Mouse (Mus musculus) kidney, postnatal 10 days (tissue): ENCODE data around the gene Pdgfa.
A peak's percentile ranks its signal among the peaks of the same experiment; 100 is the strongest.

Experiments used
- DNase-seq: peaks from one replicate; pipeline ENCODE4 v3.0.0; 2021; ENCODE audit warnings: mixed read lengths

The Pdgfa gene

DNA sequence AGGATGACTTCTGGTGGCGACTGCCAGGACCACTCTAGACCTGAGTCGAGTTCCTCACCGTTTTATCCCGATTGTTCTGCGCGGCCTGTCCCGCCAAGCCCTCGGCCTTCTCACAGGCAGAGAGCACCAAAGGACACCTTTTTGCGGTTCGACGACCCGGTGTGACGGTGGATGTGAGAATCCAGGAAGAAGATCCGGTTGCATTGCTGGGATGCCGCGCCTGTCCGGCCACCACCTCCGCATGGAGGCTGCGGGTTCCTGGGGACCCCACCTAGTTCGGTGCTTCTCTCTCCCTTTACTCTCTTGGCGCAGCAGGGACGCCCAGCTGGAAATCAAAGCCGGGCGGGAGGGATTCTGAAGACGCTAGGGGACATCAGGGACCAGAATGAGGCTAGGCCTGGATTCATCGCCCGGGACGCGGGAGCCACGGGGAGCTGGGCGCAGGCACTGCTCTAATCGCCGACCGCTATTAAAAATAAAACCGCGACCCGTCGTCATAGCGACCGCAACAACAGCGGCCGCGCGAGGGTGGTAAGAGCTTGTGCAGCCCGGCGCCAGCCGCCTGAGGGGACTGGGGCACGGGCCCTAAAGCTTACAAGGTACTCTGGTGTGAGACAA is at the start of gene Pdgfa:
Gene Pdgfa, minus strand, starts transcription at position 200 of the 618 bp plus-strand sequence.
- DNase-seq: peak; percentile 85

DNA sequence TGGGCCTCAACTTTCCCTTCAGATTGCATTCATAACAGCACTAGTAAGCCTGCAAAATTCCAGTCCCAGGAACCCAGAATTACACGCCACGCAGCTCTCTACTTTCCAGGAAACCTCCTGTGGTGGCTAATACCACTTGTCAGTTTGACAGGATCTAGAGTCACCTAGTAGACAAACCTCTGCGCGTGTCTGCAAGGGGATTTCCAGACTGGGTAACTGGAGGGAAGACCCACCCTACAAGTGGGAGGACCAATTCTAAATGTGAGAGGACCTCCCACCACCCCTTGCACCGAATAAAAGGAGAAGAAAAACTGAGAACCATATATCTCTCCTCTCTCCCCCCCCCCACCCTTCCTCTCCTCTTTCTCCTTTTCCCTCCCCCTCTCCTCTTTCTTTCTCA is 49.5 kb upstream of the Pdgfa start:
- no peak for DNase-seq

DNA sequence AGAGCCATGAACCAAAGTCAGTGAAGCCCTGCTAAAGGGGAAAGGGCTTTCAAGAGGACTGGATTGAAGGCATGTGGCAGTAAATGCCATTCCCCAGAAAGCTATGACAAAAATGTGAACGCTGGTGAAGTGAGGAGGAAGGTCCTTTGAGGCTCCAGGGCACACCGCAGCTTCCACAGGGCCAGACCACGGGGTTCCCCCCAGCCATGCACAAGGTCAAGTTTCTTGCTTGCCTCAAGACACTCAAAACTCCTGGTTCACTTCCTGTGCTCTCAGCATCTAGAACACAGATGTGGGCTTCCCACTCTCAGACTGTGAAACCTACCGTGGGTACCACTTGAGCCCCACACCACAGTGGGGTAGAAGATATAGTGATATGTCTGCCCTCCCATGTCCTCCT is 46.4 kb upstream of the Pdgfa start:
- DNase-seq: no peak

DNA sequence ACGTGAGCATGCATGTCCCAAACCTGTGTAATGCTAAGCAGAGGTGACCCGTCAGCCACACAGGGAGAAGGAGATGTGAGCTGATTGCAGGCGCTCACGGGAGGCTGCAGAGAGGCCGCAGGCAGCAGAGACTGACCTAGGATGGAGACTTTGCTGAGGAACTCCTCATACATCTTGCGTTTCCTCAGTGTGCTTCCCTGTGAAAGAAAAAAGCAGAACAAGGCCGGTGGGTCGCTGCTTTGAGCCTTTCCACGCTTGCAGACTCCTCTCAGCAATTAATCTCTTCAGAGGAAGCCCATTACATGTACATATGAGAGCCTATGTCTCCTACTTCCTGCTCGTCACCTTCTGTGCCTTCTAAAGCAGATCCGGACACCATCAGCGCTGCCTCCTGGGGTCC is 45.1 kb upstream of the Pdgfa start:
- DNase-seq: no peak

DNA sequence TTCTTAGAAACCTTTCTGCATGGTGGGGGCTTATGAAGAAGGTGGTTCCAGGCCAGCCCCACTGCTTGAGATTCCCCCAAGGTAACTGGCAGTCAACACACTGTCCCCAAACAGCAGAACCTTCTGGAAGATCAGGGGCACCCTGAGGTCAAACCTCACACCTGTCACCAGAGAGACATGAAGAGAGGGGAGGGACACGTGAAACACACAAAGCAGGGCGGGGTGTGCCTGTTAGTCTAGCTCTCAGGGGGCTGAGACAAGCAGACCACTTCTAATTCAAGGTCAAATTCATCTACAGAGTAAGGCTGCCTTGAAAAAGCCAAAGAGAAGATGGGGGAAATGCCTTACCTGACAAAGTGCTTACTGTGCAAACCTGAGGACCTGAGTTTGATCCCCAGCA is 38.0 kb upstream of the Pdgfa start:
- no peak for DNase-seq

DNA sequence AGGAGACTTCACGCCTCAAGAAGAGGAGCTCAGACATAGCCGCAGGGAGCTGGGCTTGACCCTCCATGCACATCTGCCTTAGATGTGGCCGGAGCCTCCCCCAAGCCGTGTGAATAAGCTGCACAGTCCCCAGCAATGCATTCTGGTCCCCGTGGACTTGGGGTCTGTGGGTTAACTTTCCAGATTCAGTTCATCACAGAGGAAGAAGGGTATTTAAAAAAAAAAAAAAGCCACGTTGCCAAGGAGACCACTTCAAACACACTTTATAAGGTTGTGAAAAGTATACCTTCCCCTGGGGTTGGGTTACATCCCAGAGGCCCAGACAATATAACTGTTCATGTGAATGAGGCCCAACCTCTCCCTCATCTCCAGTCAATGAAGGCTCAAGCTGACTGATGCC is 37.6 kb upstream of the Pdgfa start:
- no peak for DNase-seq

DNA sequence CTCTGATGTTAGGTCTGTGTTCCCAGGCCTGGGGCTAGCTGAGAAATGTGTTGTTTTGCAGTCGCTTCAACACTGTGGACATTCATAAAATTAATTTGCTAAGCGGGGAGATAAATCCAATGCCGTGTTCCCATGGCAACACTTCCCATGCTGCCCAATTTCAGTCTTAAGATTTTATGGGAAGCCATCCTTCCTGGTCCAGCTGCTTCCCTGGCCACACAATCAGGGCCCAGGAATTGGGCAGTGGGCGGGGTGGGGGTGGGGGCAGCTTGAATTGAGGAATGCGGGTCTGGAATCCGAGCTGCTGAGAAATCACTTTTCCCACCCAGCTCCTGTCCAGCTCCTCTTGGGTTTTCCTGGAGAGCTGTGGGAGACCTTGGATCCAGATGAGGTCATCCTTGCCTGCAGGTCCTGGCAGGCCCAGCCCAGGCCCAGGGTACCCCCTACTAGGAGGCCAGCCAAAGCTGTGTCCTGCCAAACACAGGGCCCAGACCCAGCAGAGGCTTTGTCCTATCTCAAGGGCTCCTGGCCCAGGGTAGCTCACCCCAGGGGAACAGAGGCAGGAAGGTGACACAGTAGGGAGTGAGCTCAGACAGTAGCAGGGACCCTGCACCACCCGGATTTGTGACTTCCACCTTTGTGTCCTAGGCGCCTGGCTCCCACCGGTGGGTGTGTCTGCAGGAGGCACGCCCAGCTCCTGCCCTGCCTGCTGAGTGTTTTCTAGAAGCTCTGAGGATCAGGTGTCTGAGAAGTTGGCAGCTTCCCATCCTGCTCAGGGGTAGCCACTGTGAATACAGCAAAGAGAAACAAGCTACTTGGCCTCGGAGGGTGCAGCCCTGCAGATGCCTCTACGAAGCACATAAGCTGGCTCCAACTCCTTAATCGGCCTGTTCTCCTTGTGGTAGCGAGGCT is 36.5 kb upstream of the Pdgfa start:
- peak; percentile 56 for DNase-seq

DNA sequence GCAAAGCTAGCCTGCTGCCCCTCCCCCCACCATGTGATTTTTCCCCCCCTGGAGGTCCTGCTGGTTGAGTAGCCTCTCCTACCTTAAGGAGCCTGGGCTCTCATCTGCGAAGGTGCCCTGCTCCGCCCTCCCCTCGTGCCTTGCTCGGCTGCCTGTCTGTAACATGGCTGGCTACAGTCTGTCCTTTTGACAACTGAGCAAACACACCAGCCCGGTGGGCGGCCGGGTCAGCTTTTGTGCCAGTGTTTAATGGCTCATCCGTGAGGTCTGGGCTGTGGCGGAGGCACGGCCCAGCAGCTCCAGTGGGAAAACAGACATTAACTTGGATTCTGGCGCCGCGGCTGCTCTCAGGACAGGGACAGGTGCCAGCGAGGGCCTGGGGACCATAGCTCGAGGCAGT is 30.4 kb upstream of the Pdgfa start:
- peak; percentile 75 for DNase-seq

DNA sequence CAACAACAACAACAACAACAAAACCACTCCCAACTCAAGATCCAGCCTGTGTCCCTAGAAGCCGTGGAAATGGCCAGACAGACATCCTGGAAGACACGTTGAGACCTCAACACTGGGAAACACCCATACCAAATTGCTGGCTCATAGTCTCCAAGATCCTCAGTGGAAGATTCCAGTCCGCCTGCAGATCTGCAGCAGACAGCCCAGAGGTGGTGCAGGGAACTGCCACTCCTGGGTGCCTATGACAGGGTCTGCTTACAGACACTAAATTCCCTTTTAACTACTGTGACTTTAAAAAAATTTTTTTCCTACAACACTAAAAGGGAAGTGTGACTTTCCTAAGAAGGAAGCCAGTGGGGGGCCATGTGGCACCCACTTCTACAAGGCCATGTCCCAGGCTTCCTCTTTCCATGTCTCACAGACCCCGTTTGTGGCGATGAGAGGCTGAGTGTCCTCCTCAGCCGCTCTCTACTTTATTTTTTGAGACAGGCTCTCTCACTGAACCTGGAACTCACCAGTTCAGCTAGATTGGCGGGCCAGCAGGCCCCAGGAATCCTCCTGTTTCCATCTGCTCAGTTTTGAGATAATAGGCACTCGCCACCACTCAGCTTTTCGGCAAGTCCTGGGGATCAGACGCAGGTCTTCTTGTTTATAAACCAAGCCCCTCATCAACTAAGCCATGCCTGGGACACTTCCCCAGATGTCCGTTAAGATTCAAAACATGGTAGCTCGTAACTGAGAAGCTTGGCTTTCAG is 27.4 kb upstream of the Pdgfa start:
- DNase-seq: peak; percentile 26

DNA sequence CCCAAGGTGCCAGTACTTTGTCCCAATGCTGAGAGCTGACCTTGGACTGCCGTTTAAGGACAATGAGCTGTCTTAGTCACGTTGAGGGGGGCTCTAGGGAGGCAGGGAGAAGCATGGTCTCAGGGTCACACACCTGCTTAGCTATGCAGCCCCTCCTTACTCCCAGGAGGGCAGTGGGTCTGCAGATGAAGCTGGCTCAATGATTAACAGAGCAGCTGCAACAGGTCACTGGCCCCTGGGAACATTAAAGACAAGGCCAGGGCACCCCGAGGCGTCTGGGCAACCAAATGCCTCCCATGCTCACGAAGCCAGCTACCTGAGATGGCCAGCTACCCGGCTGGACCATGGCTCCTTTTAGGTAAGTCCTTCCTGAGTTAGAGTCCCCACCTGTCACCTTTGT is 23.4 kb upstream of the Pdgfa start:
- DNase-seq: peak; percentile 68

DNA sequence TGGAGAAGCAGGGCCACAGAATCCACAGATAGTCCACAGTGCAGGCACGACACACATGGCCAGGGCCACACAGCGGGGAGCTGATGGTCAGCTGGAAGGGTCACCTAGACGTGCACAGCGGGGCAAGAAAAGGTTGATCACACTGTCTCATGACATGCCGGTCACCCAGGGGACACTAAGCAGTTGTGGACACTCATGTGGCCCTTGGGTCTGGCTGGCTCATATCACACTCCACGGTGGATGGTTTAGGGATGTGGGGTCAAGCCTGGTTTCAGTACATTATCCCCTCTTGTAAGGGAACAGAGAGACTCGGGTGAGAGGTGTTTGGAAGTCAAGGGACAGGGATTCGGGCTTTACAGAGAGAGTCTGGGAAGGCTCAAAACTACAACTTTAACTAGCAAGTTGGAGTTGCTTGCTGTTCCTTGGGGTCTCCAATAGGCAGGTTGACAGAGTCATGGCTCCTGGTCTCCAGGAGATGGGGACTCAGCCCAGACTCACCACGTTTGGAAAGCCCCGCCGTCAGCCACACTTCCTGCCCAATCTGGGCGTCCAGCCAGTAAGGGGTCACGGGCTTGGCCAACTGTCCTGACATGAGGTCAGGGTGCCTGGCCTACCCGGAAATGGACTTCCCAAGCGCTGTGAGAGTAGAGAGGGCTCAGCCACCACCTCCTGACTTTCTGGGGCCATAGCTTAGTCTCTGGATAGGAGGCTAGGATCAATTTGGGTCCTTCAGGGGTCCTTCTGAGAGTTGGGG is 20.4 kb upstream of the Pdgfa start:
- DNase-seq: peak; percentile 93

DNA sequence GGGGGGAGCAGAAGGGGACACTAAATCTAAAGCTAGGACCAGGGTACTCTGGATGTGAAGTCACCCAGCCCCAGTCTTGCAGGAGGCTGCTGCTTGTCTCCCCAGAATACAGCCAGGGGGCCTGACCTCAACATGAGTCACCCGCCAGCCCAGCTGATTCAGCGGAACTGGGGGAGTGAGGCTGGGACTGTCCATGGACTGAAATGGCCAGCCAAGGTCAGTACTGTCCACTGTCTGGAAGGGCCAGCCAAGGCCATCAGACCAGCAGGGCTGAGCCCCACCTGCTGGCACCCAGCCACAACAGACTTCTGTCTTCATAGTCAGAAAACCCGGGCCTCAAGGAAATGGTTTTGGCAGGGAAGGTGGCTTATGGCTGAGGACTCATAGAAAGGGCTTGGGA is 17.9 kb upstream of the Pdgfa start:
- peak; percentile 91 for DNase-seq

DNA sequence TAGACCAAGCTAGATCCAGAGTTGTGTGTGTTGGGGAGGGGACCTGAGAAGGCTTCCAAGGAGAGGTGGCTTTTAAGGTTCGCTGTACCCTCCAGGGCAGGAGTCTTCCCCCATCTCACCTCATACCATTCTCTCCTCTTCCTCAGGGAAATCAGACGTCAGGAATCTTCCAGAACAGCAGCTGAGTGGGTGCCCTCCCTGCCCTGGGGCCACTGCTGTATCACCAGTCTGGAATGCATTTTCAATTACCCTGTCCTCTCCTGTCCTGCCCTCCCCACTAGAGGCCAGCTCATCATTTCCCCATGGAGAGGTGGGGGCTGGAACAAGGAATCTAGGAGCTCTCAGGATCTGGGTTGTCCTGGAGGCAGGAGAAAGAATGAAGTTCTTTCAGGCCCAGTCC is 13.5 kb upstream of the Pdgfa start:
- no peak for DNase-seq

DNA sequence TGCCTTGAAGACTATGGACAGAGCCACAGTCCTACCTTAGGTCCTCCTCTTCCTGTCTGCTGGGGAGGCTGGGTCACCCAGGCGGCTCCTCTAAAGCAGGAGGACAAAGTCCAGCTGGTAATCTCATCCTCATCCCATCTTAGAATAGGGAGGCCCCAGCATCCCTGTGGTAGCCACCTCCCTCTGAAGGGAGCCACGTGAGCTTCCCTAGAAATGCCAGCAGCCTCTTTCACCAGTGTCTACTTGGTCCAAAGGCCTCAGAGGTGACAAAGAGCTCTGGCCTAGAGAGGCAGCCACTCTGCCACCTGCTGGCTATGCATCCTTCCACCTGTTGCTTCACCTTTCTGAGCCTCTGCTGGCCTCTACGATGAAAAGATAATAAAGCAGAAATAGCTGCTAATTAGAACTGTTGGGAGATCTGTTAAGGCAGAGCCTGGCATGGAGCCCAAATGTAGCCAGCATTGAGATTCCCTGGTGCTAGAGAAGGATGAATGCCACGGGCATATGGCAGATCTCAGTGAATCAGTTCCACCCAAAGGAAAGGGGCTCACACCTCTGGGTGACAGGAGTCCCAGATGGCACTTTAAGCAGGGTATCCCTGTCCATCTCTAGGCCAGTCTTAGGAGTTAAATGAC is 10.1 kb upstream of the Pdgfa start:
- peak; percentile 74 for DNase-seq

DNA sequence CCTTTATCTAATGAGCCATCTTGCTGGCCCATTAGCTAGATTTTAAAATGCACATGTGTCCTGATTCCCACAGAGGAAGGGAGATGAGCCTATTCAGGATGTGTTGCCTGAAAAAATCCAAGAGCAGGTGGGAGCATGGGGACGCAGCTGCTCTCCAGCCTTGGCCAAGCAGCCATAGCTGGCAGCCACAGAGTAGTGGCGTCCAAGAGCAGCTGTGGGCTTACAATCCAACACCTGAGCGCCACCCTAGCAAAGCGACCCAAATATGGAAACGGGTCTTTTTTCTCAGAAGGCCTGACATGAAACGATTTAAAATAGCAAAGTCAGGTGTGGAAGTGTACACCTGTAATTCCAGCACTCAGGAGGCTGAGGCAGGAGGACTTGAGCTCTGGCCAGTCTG is 7.4 kb upstream of the Pdgfa start:
- no peak for DNase-seq

DNA sequence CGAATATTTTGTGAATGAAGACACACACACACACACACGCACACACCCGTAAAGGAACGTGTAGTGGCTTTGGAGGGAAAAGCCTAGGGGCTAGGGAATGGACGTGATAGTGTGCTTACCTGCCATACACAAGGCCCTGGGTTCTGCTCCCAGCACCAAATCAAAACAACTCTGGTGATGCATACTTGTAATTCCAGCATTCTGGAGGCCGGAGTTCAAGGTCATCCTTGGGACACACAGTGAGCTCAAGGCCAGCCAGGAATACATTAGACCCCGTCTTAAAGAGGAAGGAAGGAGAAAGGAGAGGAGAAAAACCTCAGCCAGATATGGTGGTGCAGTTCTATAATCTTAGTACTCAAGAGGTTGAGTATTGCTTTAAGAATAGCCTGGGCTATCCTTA is 2.5 kb upstream of the Pdgfa start:
- no peak for DNase-seq

DNA sequence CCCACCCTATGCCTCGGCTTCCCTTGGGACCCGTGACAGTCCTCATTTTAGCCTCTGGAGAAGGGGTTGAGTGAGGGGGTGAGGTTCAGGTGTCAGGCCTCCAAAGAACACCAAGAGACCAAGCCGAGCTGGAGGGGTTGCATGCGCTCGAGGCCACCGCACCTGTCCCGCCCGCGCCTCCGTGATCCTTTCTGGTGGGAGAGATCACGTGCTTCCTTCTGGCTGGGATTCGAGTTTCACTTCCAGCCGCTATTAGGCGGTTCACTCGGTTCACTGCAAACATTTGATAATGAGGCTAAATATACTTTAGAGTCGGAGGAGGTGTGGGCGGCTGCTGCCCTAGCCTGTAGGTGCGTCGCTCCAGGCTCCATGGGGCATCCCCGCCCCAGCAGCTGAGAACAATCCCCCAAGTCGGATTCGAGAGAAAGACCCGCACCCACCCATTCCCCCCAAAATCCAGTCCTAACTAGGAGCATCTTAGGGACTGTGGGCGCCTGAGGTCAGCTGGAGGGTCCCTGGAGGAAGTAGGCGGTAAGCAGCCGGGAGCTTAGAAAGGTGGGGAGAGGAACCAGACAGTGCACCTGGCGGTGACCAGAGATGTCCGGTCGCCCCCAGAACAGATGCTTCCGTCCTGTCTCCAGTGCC is 888 bp upstream of the Pdgfa start:
- peak; percentile 67 for DNase-seq

DNA sequence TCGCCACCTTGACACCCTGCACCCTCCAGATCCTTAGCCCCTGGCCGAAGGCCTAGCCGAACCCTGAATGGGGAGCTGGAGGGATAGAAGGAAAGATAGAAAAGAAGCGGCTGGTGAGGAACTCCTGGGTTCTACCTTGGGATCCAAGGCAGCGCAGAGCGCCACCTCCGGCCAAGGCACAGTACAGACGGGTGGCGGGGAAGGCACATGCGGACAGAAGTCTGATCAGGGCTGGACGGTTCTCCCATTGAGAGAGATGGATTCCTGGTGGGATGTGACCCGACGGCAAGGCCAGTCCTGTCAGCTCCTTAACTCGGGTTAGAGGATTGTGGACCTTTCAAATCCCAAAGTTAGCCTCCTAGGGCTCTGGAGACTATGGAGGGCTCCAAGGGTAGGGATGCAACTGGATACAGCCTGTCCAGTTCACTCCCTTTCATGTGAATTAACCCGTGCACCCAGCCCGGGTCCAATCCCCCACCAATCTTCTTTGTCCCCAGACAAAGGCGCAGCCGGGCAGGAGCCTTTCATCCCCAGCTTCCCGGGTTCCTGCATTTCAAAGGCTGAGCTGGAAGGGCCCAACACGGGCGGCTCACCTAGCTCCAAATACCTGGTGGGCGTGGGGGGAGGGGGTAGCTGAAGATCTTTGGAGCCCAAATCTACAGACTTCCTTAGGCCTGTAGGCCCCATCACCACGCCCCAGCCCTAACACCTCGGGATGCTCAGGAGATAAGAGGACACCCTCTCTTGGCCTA is 672 bp downstream of the Pdgfa start:
- DNase-seq: peak; percentile 70

DNA sequence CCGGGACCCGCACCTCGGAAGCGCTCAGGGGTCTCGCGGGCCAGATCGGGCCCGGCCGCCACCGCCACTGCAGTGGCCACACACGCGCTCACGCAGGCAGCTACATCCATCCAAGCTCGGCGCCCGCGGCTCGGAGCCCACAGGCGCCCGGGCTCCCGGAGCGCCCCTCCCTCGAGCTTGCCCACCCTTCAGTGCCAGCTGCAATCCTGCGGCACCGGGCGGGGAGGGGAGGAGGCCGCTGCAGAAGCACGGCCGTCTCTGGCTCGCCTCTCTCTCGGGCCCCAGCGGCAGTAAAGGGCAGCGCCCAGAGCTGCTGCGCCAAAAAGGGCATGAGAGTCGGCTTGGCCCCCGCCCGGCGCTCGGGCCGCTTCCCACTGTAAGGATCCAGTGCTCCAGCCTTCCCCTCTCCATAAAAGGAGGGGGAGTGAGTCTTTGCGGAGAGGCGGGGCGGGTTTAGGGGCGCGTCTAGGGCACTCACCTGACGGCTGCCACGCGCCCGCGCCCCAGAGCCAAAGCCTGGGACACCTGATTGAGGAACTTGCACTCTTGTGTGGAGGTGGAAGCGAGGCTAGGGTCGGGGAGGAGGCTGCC is 1.4 kb downstream of the Pdgfa start:
- DNase-seq: peak; percentile 86
